Mouse (Mus musculus) megakaryocyte progenitor cell, adult 5-6 weeks (primary cell): ENCODE results near the gene Lrtm2. TPM values are rescaled to one million over a fixed set of nuclear protein-coding genes. Genes with fewer than 3 reads are reported as not detected.

Source experiments
- ATAC-seq: replicated peaks from 2 replicates; pipeline ENCODE4 v1.8.0; 2016; ENCODE audit warnings: mild to moderate bottlenecking, moderate TSS enrichment, inconsistent platforms; ENCODE audit not compliant: poor library complexity
- total RNA-seq, 2 experiments: library from RNA; stranded (forward) in 1 of 2; stranded (reverse) in 1 of 2; fragments of 157-497, 149-512 nt in 1 of 2; fragments of 200-1000 nt in 1 of 2; gene quantifications; 2 replicates each; pipeline versions ENCODE4 v1.2.3 to v1.2.4; 2015 to 2017

The Lrtm2 gene
- total RNA-seq, 2 experiments from 2014 or later, result 0.08 to 0.44 TPM

DNA sequence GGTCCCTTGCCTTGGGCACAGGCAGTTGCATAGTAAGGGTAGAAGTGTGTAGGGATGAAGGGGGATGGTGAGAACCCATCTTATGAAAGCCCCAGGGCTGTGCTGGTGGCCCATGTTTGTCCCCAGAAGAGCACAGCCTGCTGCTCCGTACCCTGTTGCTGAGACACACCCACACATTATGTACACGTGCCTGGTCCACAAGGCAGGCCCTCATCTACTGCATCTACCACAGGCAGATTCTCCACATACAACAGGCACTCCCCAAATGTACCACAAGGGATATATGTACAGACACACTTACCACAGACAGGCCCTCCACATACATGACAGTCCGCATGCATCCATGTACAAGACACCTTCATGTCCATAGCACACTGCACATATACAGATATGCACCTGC is 6.7 kb upstream of the Lrtm2 start:
- no peak for ATAC-seq

DNA sequence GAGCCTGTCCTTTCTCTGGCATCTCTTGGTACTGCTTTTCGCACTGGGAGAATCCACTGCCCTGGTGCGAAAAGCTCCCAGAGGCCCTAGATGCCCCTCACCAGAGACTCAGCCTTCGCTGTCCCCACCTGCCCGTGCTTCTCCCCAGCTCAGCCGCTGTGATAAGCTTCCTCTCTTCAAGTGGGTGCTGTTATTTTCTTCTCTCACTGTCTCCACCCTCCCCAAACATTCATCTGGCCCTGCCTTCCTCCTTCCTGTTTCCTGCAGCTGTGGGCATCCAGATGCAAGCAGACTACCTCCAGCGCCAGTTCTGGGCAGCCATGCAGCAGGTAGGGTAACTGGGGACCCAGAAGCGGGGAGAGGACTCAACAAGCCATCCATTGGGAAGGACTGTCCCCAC is 5.6 kb upstream of the Lrtm2 start:
- ATAC-seq, result peak; percentile 50

DNA sequence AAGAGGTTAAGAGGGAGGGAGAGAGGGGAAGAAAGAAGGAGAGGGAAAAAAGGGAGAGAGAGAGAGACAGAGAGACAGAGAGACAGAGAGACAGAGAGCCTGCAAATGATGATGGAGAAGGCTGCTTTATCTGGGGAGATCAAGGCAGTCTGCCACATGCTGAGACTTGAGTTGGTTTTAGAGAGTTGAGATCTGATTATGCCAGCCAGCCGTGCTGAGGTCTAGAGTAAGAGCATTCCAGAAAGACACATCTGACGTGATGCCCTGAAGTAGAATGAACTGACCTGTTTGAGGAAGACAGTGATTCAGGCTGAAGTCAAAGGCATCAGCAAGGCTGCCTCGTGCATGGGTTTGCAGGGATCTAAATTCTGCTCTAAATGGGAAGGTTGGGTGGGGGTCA is 3.3 kb upstream of the Lrtm2 start:
- ATAC-seq, result no peak

DNA sequence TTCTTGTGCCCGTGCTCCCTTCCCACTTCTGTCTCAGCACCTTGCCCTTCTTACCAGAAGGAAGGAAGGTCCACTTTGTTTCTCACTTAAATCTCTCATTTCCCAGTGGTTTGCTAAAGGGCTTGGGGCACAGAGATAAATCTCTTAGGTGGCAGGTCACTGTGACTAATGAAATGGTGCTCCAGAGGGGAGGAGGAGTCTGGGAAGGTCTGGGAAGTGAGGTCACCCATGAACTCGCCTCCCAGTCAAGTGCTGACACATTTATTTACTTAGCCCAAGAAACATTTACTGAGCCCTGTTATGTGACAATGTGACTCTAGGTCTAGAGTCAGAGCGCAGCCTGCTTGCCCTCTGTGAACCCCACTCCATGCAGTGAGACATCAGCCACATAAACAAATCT is 2.6 kb upstream of the Lrtm2 start:
- ATAC-seq, result no peak

DNA sequence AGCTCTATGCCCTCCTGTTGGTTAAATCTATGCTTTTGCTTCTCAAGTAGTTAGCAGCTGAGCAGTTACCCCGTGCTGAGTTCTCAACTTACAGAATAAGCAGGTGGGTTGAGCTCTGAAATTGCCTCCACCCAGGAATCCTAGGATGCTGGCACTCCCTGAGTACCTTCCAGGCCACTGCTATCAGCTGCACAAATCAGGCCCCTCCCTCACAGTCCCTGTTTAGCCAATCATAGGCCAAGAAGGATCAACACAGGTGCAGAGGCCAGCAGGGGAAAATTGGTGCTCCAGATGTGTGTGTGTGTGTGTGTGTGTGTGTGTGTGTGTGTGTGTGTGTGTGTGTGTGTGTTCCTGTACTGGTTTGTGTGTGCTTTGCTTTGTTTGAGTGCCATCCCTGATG is 1.5 kb upstream of the Lrtm2 start:
- ATAC-seq, result no peak

DNA sequence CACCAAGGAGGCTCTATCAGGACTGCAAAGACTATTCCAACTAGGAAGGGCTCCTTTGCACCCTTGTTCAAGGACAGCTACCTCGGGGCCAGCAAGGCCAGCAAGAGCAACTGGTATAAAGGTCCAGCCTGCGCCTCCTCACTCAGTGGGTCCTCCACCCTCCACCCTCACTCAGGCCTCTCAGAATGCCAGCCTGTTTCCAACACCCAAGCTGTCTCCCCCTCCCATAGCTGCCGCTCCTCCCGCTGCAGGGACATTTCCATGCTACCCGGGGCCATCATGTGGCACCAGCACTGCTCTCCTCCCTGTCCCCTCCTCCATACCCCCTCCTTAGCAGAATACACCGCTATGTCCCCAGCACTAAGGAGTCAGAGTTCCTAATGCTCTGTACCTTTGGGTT is 630 bp downstream of the Lrtm2 start:
- ATAC-seq, result no peak

DNA sequence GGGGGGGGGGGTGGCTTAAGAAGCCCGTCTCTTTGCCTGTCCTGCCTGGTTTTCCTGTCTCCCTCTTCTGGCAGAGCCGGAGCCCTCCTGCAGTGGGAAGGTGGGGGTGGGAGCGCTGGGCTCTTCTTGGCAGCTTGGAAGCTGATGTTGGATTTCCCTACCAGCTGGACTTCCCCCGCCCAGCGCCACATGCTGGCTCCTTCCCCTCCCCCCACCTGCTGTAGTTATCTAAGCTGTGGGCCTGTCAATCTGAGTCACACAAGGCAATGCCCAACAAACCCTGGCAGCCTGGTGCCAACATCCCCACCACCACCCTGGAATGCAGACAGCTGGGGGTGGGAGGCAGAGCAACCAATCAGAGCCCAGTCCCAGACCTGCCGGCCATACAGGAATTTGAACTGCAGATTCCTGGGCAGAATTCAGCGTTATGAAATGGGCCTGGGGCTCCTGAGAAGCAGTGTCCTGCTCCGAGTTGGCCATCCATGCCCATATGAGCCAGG is 1.3 kb downstream of the Lrtm2 start:
- no peak for ATAC-seq

DNA sequence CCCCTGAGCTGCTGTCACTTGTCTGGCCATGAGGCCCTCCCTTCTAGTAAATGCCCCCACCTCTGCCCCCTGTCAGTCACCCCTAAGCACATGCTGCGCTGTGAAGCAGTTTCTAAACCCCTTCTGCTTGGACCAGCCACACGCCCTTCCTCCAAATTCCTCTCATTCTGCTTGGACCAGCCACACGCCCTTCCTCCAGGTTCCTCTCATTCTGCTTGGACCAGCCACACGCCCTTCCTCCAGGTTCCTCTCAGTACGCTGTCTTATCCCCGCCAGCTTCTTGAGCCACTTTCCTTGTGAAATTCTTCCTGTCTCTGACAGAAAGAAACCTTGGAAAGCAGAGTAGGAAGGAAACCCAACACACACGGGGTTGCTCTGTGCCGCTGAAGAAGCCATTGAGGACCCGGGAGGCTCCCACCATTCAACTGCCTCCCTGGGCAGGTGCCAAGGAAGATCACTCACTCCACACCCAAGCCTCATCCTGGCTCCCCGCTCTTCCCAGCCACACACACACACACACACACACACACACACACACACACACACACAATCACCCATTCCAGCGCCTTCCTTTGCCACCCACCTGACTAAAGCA is 1.9 kb downstream of the Lrtm2 start:
- peak; percentile 48 for ATAC-seq

DNA sequence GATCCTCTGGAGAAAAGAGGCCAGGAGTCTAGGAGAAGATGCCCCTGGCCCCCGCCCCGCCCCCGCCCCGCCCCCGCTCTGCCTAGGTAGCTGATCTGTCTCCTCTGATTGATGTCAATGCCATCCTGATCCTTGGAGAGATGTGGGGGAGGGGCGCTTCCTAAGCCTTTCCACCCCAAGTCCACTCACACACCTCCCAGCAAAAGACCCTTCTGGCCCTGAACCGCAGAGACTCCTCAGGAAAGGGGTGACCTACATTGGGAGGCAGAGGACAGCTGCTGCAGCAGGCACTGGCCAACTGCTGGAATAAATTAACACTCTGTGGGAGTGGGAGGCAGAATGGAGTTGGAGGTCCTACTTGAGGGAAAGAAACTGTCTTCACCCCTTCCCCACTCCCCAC is 4.0 kb downstream of the Lrtm2 start:
- no peak for ATAC-seq

DNA sequence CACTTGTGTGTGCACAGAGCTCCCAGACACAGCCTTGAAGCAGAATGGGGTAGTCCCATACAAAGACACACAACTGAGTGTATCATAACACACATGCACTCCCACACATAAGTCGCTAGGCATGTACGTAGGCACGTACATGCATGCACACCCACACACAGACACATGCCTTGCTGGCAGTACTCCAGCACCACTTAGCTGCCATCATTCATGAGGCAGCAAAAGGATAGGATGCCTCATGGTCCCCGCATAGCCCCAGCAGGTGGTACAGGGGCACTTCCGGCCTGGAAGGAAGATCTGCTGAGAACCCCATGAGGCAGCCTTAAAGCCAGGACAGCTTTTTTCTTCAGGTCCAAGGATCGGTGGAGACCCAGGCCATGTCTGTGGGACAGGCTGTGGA is 4.6 kb downstream of the Lrtm2 start:
- no peak for ATAC-seq

DNA sequence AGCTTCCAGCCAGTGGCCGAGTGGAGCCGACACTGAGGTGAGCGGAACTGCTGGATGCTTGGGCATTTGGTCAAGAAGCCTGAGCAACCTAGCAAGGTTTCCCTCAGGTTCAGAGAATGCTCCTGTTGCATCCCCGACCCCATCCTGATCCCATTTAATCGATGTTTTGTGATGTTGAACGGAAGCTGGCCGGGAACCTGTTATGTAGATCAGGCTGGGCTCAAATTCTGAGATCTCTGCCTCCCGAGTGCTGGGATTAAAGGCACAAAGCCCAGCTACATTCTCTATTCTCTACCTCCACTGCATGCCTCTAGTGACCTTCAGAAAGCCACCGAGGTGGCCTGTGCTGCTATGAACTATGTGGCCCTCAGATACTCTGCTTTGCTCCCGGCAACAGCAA is 5.8 kb downstream of the Lrtm2 start:
- ATAC-seq, result no peak

DNA sequence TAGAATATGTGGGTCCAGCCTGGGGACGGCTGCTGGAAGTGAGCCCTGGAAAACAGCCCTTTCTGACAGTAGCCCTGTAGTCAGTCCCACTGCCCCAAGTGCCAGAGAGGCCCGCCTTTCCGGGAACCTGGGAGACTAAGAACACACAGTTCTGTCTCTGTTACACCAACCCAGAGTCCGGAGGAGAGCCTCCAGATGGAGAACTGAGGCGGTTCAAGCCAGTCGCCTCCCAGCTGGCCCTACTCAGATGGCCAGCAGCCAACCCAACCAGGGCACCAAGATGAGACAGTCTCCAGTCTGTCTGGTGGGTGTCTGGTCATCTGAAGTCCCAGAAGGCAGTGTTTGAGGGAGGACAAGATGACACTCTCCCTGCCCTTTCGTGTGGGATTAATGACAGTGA is 8.8 kb downstream of the Lrtm2 start:
- no peak for ATAC-seq

DNA sequence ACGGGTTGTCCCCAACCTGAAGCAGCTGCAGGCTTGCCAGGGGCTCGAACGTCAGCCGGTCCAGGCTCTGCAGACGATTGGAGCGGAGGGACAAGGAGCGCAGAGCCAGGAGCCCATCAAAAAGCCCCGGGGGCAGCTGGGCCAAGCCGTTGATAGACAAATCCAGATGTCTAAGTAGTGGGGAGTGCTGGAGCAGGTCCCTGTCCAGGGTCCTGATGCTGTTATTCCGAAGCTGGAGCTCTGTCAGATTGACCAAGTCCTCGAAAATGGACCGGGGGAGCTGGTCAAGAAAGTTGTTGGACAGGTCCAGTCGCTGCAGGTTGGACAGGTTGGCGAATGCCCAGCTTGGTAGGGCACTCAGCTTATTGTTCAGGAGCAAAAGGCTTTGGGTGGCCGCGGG is 10.1 kb downstream of the Lrtm2 start:
- ATAC-seq, result no peak

DNA sequence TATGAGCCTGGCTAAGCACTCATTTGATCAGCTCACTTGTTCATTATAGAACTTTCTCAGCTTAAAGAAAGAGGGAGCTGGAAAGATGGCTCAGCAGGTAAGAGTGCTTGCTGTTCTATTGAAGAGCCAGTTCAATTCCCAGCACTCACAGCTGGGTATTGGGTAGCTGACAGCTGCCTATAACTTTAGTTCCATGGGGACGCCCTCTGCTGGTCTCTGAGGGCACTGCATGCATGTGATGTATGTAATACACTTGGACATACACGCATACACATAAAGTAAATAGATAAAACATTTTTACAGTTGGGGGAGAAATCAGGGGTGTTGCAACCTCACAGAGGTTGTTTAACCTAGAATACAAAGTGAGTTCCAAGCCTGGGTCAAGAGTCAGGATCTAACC is 11.2 kb downstream of the Lrtm2 start:
- ATAC-seq, result no peak

DNA sequence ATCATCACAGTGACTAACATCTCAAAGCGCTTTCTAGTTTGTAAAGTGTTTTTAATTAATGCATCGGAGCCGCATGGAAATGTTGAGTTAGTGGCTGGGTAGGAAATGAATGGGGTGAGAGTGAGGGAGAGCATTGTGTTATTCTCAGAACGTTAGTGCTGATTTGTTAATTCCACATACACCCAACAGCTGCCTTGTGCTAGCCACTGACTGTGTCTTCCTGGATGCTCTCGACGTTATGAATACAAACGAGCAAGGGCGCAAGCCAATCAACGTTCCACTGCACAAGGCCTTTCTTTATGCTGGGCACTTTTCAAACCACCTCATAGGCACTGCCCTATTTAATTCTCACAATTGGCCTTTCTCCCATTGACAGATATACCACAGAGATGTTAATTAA is 11.8 kb downstream of the Lrtm2 start:
- ATAC-seq, result no peak

DNA sequence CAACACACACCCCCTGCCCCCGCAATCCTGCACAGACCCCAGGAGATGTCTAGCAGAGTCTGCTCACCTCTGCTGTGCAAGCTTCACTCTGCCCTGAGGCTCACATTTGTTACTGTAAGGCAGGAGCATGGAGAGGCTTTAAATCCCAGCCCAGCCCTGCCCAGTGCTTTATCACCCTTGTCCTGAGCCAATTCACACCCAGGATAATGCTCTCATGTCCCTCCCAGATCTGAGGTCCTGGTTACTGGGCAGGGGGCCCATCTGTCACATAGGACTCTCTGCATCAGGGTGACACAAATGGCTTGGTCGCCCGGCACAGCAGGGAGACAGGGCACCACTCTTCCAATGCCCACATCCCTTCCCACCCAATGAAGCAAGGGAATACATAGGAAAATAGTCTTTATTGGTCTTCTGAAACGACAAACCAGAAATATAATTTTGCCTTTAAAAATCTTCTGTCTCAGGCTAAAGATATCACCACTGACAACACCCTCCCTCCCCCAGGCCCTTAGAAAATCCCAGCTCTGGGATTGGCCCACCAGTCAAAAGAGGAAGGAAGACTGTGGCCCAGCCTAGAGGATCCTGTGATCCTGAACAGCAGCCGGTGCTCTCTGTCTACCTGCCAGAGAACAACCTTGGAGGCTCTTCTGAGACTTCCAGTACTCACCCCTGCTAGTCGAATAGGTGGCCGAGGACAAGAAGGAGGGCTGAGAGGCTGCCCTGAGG is 15.7 kb downstream of the Lrtm2 start:
- 0 out of 2 replicates have a peak, but pooled peaks have one; percentile 42 for ATAC-seq

DNA sequence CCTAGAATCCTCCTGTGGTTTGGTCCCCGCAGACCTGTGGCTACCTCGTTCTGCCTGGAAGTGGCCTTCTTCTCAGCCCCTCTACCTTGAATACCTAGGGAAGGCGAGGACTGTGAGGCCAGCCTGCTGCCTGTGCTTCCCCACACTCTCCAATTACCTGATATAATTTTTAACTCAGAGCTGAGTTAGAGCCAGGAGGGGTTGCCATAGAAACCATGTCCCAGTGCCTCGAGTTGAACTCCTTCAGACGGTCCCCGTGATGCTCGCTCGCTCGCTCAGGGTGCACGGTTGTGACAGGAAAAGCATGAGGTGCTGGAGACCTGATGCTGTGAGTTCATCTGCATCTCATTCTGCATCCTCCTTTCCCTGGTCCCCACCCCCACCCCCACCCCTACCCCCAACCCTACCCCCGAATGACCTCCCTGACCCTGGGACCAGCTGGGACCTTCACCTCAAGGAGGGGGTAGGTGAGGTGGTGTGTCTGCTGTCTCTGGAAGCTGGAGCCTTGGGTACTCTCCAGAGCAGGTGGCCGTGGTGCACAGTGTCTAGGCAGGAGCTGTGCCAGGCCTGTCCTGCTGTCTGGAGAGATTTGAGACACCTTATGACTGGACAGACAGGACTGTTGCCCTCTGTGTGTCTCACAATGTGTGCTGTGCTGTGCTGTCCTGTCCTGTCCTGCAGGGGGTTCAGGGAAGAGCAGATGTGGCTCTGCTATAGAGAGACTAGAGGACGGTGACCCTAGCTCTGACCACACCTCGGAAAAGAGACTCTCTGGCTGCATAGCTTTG is 16.8 kb downstream of the Lrtm2 start:
- no peak for ATAC-seq

DNA sequence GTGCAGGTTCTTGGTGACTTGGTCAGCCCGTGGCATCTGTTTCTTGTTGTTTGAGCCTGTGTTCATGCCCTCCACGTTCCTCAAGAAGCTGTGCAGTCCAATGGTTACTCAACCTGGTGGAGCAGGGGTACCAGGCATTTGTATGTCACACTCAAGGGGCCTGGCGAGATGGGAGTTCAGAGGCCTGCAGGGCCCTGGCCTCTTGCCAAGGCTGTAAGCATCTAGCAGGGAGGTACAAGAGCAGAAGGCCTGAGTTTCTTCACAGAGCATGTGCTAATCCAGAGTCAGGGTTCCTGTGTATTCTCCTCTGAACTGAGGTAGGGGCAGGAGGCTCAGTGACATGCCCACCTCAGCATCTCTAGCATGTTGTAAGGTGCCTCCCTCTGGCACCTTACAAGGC is 17.5 kb downstream of the Lrtm2 start:
- no peak for ATAC-seq

DNA sequence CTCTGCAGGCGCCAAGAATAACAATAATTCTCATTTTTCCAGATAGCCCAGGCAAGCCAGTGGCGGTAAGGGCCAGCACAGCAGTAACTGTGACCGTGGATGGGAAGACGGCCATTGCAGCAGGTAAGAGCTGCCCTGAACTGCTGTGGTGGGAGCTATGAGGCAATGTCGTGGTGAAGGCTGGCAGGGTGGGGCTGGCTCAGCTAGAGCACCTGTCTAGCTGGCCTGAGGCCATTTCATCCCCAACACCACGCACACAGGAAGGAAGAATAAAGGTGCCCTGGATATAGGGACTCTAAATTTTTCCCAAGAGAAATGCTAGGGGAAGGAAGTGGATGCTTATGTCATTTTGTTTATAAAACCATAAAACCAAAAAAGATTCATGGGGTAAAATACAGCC is 18.2 kb downstream of the Lrtm2 start:
- no peak for ATAC-seq

DNA sequence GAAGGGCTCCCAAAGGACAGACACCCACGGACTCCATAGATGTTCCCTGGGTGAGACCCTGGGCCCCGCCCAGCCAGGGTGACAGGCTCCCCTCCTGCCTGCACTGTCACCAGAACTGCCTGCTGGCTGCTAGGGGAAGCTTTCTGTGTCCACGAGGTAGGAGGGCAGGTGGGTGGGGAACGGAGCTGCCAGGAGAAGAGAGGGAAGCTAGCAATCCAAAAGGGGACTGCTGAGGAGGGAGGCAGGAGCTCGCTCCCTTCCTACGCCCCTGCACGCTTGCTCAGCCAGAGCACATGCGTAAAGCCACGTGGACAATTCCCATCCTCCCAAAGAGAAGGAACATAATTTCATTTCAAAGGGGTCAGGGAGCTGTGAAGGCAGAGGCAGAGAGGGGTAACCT is 20.4 kb downstream of the Lrtm2 start:
- no peak for ATAC-seq

DNA sequence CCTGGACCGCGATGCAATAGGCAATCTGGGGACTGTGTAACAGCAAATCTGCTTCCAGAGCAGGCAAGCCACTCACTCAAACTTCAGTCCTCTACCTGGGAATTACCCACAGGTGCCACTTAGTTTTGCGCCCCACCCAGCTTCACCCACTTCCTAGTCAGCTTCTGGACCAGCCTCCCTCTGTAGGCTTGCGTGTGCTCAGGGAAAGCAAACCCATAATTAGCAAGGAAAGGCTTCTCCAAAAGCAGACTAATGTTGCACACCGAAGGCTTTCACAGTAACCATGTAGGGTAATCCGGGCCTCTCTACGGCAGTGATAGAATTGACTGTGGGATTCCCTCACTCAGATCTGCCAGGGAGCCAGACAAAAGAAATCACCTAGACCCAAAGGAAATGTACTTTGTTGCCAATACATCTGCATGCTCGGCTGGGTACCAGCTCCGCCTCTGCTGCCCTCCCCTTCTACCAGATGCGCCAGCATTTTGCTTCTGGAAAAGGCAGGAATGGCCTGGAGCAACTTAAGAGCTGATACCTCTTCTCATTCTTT is 22.6 kb downstream of the Lrtm2 start:
- no peak for ATAC-seq

DNA sequence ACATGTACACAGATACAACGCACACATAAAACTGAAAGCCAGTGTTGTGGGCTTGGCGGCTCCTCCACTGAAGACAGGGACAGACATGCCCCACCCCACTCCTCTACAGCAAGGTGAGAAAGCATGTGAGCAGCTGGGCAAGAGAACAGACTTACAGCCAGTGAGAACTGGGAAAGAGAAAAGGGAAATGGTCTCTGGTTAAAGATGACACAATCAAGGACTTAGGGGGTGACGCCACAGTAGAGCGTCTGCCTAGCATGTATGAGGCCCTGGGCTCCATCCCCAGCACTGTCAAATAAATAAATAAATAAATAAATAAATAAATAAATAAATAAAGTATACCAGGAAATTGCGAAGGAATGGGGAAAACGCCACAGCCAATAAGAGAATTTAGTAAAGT is 27.2 kb downstream of the Lrtm2 start:
- ATAC-seq, result peak; percentile 60; the same call in 1 of the 2 replicates
